Mouse (Mus musculus) gastrocnemius, postnatal 36 days (tissue): Measurements from ENCODE around the gene Bricd5. TPM values are rescaled to one million over a fixed set of nuclear protein-coding genes. Genes with fewer than 3 reads are reported as not detected.

ENCODE experiments used
- DNase-seq, 2 experiments: peaks; one replicate each; pipeline ENCODE4 v3.0.0; 2022
- intact Hi-C: fragments of 180-260 bp; cut with DNase I; formaldehyde crosslinking; loops from one replicate; pipeline ENCODE4 v1.15.1; 2025
- total RNA-seq, 2 experiments: library from RNA; stranded (reverse); gene quantifications; 2 replicates each; pipeline ENCODE4 v1.2.3; 2021

The Bricd5 gene
- total RNA-seq, 2 experiments from 2014 or later = 0.26 TPM; not detected in 1

- intact Hi-C loops = no loop called here
Observed at GRCm38 (mm10) chr17:24513609-24514008, 39.9 kb downstream of the Bricd5 start.

GRCm38 (mm10) chr17:24514270-24515257 lies 40.9 kb downstream of the Bricd5 start:
- intact Hi-C loops = no loop called here
- no peak for DNase-seq

More at GRCm38 (mm10) chr17:24513609-24514008, 39.9 kb downstream of the Bricd5 start:
- no peak for DNase-seq

- intact Hi-C loops = no loop called here
- no peak for DNase-seq
Observed at GRCm38 (mm10) chr17:24520450-24520849, 46.8 kb downstream of the Bricd5 start.

- intact Hi-C loops = no loop called here
- DNase-seq = no peak
Observed at GRCm38 (mm10) chr17:24524734-24525133, 51.0 kb downstream of the Bricd5 start.

Other genes with a start within 250 kb of the Bricd5 start
- gene Ccnf, start 222.4 kb upstream of the Bricd5 start, total RNA-seq = 1 to 10 TPM in 1 of 2 experiments, under 1 TPM in 1; 0.91 to 1.1 TPM
- not detected for gene Abca17, start 122.8 kb upstream of the Bricd5 start, total RNA-seq
- gene Abca3, start 121.9 kb upstream of the Bricd5 start, total RNA-seq = 1 to 10 TPM; 6.5 to 7.4 TPM
- gene Rnps1, start 59.3 kb upstream of the Bricd5 start, total RNA-seq = 10 to 100 TPM; 41.7 to 48.3 TPM
- 100 to 1,000 TPM; 129 to 179 TPM for gene Eci1, start 47.2 kb upstream of the Bricd5 start, total RNA-seq
- gene Dnase1l2, start 30.8 kb upstream of the Bricd5 start, total RNA-seq = under 1 TPM; 0.49 to 0.99 TPM
- gene E4f1, start 3.6 kb upstream of the Bricd5 start, total RNA-seq = 10 to 100 TPM in 1 of 2 experiments, 1 to 10 TPM in 1; 9.5 to 11.7 TPM
- 10 to 100 TPM; 50.7 to 54.6 TPM for gene Pgp, start 3.5 kb upstream of the Bricd5 start, total RNA-seq
- gene Mlst8, start 5.2 kb downstream of the Bricd5 start, total RNA-seq = 10 to 100 TPM; 11.9 to 12.1 TPM
- gene Caskin1, start 14.7 kb downstream of the Bricd5 start, total RNA-seq = under 1 TPM; 0.05 TPM
- 10 to 100 TPM; 23.7 to 30.2 TPM for gene Traf7, start 54.1 kb downstream of the Bricd5 start, total RNA-seq
- under 1 TPM in 1 of 2 experiments, not detected in 1; 0.20 TPM for gene Rab26, start 60.3 kb downstream of the Bricd5 start, total RNA-seq
- 10 to 100 TPM; 19.8 to 20.3 TPM for gene Pkd1, start 76.0 kb downstream of the Bricd5 start, total RNA-seq
- 10 to 100 TPM; 74.9 to 76.8 TPM for gene Tsc2, start 158.7 kb downstream of the Bricd5 start, total RNA-seq
- 1 to 10 TPM; 2.3 TPM for gene Nthl1, start 158.8 kb downstream of the Bricd5 start, total RNA-seq
- gene Slc9a3r2, start 176.4 kb downstream of the Bricd5 start, total RNA-seq = 10 to 100 TPM; 27.1 to 36.9 TPM
- gene Npw, start 184.6 kb downstream of the Bricd5 start, total RNA-seq = not detected
- 10 to 100 TPM; 18.0 to 18.5 TPM for gene Zfp598, start 195.8 kb downstream of the Bricd5 start, total RNA-seq
- gene Syngr3, start 216.1 kb downstream of the Bricd5 start, total RNA-seq = not detected
- 10 to 100 TPM; 30.3 to 33.3 TPM for gene Gfer, start 222.3 kb downstream of the Bricd5 start, total RNA-seq
- 1 to 10 TPM in 1 of 2 experiments, under 1 TPM in 1; 0.47 to 1.4 TPM for gene Noxo1, start 222.3 kb downstream of the Bricd5 start, total RNA-seq
- 10 to 100 TPM; 15.1 to 16.1 TPM for gene Tbl3, start 233.8 kb downstream of the Bricd5 start, total RNA-seq
- gene Rnf151, start 244.2 kb downstream of the Bricd5 start, total RNA-seq = not detected
- gene Rps2, start 244.2 kb downstream of the Bricd5 start, total RNA-seq = 100 to 1,000 TPM; 500 to 582 TPM